Mouse (Mus musculus) myocyte (in vitro differentiated cells): Measurements from ENCODE around the gene Zbp1.

ENCODE experiments used
- CEBPB ChIP-seq: IDR thresholded peaks from 2 replicates; pipeline ENCODE4 v1.6.1; 2011; ENCODE audit warnings: mild to moderate bottlenecking, moderate library complexity; ENCODE audit not compliant: poor library complexity, insufficient read depth, severe bottlenecking
- MAX ChIP-seq: IDR thresholded peaks from one replicate; pipeline ENCODE4 v1.6.1; 2011; ENCODE audit warnings: low read depth, mild to moderate bottlenecking, control low read depth
- POLR2A ChIP-seq: IDR thresholded peaks from one replicate; pipeline ENCODE4 v1.6.1; 2011; ENCODE audit warnings: low read depth, mild to moderate bottlenecking, control low read depth, moderate library complexity; ENCODE audit not compliant: insufficient read length
- SRF ChIP-seq: IDR thresholded peaks from one replicate; pipeline ENCODE4 v1.6.1; 2011; ENCODE audit warnings: low read depth; ENCODE audit not compliant: control insufficient read depth, insufficient read length
- TCF3 ChIP-seq: IDR thresholded peaks from one replicate; pipeline ENCODE4 v1.6.1; 2011; ENCODE audit warnings: low read depth, control low read depth; ENCODE audit not compliant: insufficient read length
- USF1 ChIP-seq: IDR thresholded peaks from one replicate; pipeline ENCODE4 v1.6.1; 2011; ENCODE audit warnings: low read depth, mild to moderate bottlenecking, control low read depth, moderate library complexity

DNA sequence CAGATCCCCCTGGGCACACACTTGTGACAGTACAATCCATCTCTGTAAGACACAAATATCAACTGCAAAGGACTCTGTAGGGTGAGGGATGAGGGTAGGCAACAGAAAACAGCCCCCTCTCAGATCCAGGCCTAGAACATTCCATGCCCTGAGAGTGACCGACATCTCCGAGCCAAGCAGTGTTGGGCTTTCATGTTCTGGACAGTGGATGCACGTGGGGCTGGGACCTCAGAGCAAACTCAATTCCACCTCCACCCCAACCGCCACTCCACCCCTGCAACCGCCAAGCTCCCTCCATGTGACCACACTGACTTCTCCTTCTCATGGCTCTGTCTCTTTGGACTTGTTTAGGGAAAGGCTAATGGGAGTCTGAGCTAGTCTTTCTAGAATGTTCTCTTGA, 46.8 kb downstream of the Zbp1 start:
- TF ChIP-seq POLR2A = no peak
- no peak for TF ChIP-seq CEBPB
- TF ChIP-seq TCF3 = no peak
- no peak for TF ChIP-seq SRF
- TF ChIP-seq MAX = no peak
- TF ChIP-seq USF1 = no peak
